Mouse (Mus musculus) urinary bladder, postnatal 36 days (tissue): ENCODE measurements around the gene Gm16867.
"Not testable (repeated sequence)": the region's sequence is repeated elsewhere in the genome, so short reads cannot be mapped to it uniquely, and the experiment has no call there.

ENCODE experiments used
- DNase-seq, 2 experiments: peaks; one replicate each; pipeline ENCODE4 v3.0.0; 2022; ENCODE audit warnings: low spot score in 2 of 2, mixed read lengths in 1 of 2

Gene Gm16867

GRCm38 (mm10) chr14:69503174-69503573 is at the start of gene Gm16867:
Gm16867 (minus strand) TSS chr14:69503362.
- not testable (repeated sequence) for DNase-seq

- not testable (repeated sequence) for DNase-seq
These were observed 44.1 kb upstream of the Gm16867 start for GRCm38 (mm10) chr14:69547310-69547709.

GRCm38 (mm10) chr14:69545052-69545451 is 41.9 kb upstream of the Gm16867 start:
- DNase-seq, result not testable (repeated sequence)

- DNase-seq, result not testable (repeated sequence)
These were observed 40.9 kb upstream of the Gm16867 start for GRCm38 (mm10) chr14:69544033-69544432.

- not testable (repeated sequence) for DNase-seq
These were observed 39.5 kb upstream of the Gm16867 start for GRCm38 (mm10) chr14:69542695-69543094.

GRCm38 (mm10) chr14:69540113-69540512 is 37.0 kb upstream of the Gm16867 start:
- DNase-seq, result not testable (repeated sequence)

- not testable (repeated sequence) for DNase-seq
These were observed 33.4 kb upstream of the Gm16867 start for GRCm38 (mm10) chr14:69536539-69536938.

GRCm38 (mm10) chr14:69526202-69526601 is 23.0 kb upstream of the Gm16867 start:
- DNase-seq, result not testable (repeated sequence)

- DNase-seq, result not testable (repeated sequence)
These were observed 19.8 kb upstream of the Gm16867 start for GRCm38 (mm10) chr14:69523001-69523400.

- not testable (repeated sequence) for DNase-seq
These were observed 17.6 kb upstream of the Gm16867 start for GRCm38 (mm10) chr14:69520810-69521209.

- DNase-seq, result not testable (repeated sequence)
These were observed 9.3 kb upstream of the Gm16867 start, which contains the start of gene Gm27179 for GRCm38 (mm10) chr14:69512449-69512848. Gm27179 (minus strand) TSS chr14:69512549.

GRCm38 (mm10) chr14:69507000-69507399 is 3.8 kb upstream of the Gm16867 start:
- not testable (repeated sequence) for DNase-seq

GRCm38 (mm10) chr14:69502440-69503150 is 567 bp downstream of the Gm16867 start:
- DNase-seq, result not testable (repeated sequence)

- DNase-seq, result not testable (repeated sequence)
These were observed 6.9 kb downstream of the Gm16867 start for GRCm38 (mm10) chr14:69496259-69496658.

- not testable (repeated sequence) for DNase-seq
These were observed 8.2 kb downstream of the Gm16867 start for GRCm38 (mm10) chr14:69494946-69495345.

- not testable (repeated sequence) for DNase-seq
These were observed 8.6 kb downstream of the Gm16867 start for GRCm38 (mm10) chr14:69494522-69494921.

GRCm38 (mm10) chr14:69488001-69488400 is 15.2 kb downstream of the Gm16867 start:
- not testable (repeated sequence) for DNase-seq

- DNase-seq, result not testable (repeated sequence)
These were observed 17.6 kb downstream of the Gm16867 start for GRCm38 (mm10) chr14:69485466-69486135.

- DNase-seq, result not testable (repeated sequence)
These were observed 29.1 kb downstream of the Gm16867 start for GRCm38 (mm10) chr14:69473941-69474646.

GRCm38 (mm10) chr14:69473322-69473721 is 29.8 kb downstream of the Gm16867 start:
- not testable (repeated sequence) for DNase-seq

GRCm38 (mm10) chr14:69470122-69470708 is 32.9 kb downstream of the Gm16867 start:
- DNase-seq, result not testable (repeated sequence)
